Mouse (Mus musculus): ENCODE measurements at regions not wholly inside any gene's neighbourhood (a gene's known extent, or its start where the extent isn't known, plus 50 kb on each side); places are given as distances from the start of the nearest gene placed in this dataset.

DNA sequence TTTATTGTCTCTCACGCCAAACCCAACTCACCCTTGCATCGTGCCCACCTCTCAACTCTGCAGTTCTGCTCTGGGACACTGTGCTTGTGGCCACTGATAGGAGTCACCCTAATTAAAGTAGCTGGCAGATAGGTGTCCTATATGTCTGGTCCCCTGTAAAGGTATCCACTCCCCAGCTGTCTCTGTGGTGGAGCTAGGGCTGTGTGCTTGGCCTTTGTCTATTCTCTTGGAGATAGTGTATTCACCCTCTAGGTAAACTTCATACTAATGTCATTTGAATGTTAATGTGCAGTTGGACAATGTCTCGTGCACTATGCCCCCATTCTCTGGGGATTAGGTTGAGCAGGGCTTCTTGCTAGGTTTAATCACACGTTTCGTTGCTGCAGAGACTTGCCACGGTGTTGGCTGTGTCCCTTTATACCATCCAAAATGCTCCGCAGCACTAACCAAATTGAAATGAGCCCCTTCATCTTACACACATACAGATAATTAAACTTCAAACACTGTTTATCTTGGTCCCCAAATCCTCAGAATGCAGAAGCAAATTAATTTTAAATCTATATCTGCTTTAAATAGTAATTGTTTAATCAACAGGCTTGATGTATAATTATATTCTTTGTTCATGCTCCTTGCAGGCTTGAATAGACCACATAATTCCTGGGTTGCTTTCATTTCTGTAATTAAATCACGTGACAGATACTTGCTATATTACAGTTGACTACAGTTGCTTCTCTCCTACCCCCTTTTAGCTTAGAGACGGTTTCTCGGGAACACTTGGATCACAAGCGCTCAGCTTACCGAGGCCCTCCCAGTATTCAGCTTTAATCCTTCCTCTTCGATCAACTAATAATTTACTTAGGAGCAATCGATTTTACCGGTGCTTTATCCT lies 453.0 kb upstream of the Slc30a5 start:
- DNase-seq, result peak; percentile 18

DNA sequence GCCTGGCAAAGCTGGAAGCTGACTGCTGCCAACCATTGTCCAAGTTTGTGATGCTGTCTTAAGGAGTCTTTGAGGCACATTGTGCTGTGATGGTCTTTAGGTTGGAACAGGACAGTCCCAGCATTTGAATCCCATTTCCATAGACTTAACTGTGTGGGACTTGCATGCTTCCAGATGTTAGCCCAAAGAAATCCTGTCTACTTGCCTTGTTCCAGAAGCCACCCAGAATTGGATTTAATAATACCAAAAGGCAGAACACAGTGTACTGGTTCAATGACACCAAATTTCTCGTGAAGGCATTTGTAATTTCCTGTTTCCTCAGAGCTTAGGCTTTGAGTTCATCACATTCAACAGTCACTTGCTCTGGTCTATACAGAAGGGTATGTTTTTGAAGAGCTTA lies 444.9 kb upstream of the Slc30a5 start:
- no peak for DNase-seq

DNA sequence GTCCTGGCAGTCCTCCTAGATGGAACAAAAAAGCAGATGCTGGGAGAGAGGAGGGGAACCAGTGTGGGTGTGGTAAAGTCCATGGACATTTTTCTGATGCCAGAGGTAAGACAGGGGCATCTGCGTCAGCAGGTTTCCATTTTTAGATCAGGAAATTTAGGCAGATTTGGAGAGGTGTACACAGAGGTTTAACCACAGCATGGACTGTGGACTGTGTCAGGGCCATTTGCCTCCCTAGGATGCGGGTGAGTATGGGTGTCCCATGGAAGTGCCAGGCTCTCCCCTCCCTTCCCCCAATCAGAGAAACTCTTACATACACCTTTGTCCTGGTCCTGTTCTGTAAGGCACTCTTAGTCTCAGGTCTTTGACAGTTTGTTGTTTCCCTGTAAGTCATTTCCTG lies 443.5 kb upstream of the Slc30a5 start:
- DNase-seq, result no peak

DNA sequence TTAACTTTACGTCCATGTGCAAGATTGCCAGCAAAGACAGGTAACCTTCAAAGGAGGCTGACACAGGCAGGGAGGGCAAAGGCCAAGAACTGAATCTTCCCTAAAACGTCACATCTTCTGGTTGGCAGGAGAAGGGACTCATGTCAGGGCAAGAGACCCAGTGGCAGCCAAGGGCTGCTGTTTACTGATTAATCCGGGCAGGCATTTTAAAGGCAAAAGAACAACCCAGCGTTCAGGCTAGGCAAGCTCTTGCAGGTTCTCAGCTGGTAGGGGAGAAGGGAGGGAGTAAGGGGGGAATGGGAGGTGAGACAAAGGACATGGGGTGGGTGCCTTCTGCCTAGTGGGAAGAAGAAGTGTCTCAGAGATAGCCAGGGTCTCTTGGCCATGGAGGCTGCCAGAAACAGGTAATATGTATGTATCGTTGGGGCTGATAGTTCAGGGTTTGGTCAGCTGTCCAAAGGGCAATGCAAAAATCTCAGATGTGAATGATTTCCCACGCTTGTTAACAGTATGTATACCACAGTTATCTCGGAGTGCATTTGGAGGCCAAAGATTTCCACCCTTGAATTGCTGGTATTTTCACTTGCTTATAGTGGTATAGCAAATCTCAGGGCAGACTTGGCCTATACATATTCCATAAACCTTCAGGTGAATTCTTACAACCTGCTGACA lies 441.4 kb upstream of the Slc30a5 start:
- no peak for DNase-seq

DNA sequence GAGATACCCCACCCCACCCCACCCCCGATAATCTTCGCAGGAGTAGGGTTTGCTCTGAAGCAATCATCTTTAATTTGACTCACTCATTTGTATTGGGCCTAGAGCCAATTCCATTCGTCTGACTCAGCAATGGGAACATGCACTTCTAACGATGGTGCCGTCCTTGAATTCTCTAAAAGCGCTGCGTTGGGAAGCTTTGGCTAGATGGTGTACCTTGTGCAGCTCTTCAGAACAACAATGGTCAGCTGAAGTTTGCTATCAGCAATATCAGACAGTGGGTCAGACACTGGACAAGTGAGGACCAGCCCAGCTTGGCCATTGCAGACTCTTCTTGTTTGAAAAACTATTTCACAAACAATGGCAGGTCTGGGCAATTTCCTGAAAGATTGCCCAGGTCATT lies 440.1 kb upstream of the Slc30a5 start:
- no peak for DNase-seq

DNA sequence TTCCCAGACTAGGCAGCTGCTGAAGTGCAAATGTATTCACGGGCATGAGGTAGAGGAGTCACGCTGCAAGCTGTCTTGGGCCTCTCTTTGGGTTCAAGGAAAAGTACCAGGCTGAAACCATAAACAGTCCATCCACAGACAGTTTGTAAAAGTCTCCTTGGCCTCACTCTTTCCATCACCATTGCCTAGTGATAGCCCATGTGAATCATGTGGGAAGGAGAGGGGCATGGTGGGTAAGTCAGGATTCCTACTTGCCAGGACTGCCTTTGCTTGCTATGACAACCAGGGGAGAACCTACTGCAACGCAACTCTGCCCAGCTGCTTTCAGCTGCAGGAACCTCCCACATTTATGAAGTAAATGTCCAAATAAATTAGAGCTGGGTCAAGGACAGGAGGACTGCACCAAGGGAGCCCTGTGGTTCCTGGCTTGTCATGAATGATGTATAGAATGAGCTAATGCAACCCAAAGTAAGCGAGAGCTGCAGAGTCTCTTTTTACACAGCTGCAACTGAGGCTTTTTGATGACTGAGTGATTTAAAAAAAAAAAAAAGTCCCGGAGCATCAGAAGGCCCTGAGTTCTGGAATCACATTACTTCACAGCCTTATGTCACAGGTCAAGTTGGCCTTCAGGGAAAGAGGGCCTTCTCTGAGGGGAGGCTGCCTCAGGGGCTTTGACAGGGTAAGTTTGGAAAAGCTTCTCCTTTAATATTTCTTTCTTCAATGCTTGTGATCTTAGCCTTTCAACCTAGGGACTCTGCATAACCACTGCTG lies 420.7 kb upstream of the Slc30a5 start:
- DNase-seq, result no peak

DNA sequence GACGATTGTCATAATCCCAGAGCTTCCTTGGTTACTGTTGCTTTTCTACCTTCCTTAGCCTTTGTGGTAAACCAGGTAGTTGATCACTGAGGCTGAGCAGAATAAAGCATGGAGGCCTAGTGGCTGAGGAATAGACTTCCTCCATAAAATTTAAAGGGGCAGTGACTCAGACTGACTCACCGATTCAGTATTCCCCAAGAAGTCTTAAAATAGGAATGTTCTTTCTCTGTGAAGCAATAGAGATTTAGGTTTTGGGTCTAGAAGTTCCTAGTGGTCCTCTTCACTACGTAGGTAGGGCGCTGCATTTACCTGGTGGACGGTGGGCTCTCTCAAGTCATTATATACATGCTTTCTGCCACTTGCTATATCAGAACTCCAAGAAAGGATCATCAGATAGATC lies 416.1 kb upstream of the Slc30a5 start:
- DNase-seq, result no peak

DNA sequence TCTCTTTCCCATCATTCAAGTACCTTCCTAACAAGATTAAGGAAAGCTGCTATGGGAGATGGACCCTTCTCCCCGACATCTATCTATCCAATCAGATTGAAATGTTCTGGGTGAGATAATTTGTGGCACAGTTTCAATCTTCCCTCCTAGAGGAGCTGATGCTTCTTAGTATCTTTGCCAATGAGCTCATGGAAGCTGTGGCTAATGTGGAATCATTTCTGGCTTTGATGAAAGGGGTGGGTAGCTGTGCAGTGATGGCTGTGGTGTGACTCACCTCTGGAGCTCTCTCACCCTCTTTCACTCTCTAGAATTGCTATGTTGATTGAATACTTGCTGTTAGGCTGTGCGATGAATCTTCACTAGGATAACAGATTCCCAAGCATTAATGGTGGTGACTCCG lies 411.1 kb upstream of the Slc30a5 start:
- DNase-seq, result no peak

DNA sequence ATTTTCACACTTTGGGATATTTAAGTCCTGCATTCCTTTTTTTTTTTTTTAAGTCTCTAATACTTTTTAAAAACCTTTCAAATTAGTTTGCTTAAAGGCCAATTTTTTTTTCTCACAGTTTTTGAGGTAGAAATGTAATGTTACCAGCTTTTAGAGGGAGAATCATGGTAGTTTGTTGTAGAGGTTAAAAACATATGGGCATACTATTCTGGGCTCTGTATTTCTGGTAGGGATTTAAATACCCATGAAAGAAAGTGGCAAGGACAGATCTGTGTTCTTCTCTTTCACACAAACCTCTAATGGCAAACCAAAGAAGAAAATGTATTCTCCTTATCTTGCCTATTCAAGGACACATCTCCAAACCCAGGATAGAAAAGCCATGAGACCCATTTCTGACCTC lies 405.6 kb upstream of the Slc30a5 start:
- DNase-seq, result no peak

DNA sequence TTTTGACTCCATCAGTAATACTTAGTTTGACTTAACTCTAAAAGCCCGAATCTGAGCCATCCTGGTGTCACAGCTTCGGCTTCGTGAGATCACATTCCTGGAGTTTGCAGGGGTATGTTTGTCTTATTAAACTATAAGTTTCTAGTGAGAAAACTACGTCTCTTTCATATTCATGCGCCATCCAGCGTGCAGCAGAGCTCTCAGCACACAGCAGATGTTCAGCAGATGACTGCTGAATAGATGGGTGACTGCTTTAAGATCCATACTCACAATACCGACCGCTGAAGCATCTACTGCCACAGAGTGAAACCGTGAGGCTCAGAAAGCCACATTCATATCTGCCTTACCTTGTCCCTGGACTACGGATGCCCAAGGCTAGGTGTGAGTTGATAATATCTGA lies 403.8 kb upstream of the Slc30a5 start:
- no peak for DNase-seq

DNA sequence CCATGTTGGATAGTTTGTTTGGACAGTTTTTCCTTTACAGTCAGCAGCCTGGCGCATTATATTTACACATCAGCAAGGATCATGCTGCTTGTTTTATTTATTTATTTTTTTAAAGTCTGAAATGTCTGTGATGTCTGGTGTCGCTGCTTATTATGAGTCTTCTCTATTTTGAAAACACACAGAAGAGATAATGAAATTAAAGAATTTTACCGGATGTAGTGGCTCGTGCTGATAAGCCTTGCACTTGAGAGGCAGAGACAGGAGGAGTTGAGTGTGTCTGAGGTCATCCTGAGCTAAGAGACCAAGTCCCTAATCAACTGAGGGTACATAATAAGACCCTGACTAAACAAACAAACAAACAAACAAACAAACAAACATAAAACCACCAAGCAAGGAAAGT lies 402.6 kb upstream of the Slc30a5 start:
- DNase-seq, result no peak

DNA sequence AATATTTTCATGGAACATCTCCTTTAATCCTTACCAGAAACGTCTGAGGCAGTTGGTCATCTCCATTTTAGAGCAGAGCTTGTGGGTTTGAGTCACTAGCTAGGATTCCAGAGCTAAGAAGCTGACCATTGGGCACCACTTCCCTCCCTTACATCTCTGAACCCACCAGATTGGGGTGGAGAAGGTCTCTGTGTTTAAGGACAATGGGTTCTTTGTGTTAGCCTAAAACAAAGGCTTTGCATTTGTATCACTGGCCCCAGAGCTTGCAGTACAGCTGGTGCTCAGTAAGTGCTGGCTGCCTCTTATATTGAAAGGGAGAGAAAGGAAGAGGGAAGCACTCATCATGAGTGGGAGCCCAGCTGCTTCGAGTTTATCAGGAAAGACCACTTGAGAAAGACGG lies 401.9 kb upstream of the Slc30a5 start:
- DNase-seq, result peak; percentile 80

DNA sequence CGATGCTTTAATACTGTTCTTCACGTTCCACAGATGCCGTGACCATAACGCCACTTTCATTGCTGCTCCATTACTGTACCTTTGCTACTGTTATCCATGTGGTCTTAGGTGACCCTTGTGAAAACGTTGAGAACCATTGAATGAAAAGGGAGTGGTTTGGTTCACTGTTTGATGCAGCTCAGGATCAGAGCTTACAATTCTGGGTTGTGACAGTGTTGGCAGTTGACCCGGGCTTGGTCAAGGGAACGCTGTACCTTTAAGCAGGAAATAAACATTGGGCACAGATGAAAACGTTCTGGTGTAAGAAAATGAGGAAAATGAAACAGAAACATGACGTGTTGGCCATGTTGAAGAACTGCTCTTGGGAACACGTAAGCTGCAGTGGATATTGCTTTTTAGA lies 401.3 kb upstream of the Slc30a5 start:
- no peak for DNase-seq

DNA sequence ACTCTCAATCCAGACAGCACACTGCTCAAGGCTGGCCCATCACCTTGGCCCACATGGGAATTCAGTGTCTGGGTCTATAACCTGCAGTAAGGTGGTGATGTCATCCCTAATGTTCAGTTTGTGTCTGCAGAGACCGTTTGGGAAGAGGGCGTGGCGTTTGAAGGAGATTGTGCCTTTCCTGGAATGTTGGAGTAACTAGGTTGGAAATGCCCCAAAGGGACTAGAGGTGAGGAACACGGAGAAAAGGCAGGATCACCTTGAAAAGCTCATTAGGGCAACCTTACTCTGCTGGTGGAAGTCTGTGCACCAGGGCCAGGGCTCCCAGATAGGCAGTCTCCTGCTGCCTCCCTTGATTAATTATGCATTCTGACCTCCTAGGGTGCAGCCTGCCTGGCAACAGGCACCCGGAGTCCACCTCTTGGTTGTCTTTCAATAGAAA lies 400.6 kb upstream of the Slc30a5 start:
- no peak for DNase-seq

DNA sequence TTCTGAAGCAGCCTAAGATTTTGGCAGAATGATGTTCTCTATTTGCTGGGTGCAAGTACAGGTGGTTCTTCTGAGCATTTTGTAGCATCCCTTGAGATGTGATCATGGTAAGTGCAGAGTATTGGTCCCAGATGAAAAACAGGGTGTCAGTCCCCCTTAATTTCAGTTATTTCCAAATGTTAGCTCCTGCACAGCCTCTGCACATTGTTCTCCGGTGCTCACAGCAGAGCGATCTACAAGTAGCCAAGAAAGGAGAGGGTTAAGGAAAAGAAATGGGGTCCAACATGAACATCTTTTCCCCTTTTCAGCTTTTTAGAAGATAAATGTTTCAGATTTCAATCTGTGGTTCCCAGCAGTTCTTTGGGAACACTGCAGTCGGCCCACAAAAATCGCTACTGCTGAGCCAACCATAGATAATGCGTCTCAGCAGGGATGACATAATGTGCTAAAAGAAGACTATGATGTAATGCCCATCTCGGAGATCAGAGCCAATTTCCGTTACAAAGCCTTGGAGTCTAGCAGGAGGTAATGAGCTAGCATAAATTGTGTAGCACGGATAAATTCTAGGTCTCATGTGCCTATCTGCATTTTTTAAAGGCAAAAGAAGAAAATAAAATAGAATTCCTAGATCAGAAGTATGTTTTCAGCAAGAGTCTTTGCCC lies 400.1 kb upstream of the Slc30a5 start:
- peak; percentile 94 for DNase-seq

DNA sequence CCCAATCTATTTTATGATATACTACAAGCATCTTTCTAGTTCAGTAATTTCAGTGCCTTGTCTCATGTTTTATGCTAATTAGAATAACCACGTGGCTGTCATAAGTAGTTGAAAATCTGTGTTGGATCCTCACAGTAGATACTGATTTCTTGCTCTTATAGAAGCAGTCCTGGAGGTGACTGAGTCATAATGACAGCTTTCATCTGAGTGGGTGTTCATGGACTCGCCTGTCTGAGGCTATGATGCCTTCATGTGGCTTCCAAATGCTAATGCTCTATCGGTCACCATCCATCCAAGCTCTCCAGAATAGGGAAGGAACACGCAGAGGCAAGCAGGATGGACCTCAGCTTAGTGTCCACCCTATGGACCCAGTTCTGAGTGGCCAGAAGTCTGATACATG lies 396.6 kb upstream of the Slc30a5 start:
- no peak for DNase-seq

DNA sequence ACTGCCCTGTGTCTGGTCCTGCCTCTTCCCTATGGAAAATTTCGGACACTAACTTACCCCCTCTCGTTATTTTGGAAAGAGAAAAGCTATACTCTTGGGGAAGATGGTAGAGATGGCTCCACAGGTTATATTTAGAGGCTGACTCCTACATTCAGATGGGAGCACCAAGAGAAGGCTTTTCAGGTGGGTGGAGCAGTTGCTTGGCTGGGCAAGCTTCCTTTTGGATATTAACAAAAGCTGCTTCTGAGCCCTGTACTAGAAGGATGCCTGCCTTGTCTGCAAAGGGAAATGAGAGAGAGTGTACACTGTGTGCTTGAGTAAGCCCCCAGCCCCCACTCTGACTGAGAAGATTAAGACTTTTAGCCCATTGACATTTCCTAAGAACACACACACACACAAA lies 392.1 kb upstream of the Slc30a5 start:
- no peak for DNase-seq

DNA sequence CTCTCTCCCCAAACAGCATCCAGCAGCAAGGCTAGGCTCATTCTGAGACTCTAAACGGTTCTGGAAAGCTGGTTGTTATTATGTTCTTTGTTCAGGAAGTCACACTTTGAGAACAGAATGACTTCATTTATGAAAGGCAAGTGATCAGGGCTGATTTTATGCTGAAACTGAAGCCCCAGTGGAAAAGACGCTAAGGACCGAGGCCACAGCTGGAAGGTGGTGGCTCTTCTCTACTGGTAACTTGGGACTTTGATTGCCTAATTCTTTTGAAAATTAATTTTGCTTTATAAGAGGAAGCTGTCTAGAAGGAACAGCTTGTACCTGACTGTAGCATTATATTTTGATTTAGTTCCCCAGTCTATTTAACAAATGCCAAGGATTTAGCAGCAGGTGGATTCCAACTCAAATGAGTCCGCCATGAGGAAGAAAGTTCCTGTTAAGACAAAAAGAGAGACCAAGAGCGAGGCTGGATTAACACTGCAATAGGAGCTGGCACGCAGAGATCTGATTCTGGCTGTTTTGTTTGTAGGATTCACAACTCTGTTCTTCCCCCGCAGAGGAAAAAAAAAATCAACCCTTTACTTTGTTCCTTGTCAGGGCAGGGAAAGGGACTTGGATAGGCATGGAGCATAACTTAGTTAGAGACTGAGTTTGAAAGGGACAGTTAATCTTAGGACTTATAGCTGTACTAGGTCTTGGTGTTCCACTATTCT lies 388.3 kb upstream of the Slc30a5 start:
- DNase-seq, result no peak

DNA sequence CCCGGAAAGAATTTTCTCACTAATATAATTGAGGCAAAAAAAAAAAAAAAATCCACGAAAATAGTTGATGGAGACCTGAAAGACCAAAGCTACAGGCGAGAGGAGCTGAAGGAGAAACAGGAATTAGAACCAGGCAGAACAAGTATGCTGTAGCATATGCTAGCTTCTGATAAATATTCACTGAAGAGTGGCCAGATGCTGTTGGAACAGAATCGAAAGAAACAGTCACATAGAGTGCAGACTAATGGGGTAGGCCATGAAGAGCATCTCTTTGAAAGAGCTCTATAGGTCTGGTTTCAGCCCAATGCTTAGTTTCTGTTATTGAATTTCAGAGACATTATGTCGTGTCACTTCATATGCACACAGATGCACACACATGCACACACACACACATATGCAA lies 386.3 kb upstream of the Slc30a5 start:
- no peak for DNase-seq

DNA sequence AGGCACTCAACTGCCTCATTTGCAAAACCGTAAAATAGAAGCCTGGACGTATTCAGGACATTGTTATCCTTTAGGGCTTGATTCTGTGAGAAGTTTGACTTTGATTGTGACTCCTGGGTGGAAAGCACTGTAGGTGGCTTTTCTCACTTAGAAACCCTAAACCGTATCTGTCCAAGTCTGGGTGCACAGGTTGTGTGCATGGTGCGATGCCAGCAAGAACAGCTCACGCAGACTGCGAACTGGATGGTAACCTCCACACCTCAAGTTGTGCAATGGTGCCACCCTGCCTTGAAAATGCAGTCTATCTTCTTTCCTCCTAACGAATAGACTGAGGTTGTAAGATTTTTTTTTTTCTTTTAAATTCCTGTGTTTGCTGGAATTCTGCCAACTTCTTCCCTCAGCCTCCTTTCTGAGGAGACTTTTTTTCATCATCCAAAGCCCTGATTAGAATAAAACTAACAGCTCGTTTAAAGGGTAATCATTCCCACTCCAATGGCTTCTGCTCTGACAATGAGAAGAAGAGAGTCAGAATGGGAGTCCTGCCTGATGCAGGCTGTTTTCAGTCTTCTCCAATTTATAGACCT lies 383.8 kb upstream of the Slc30a5 start:
- DNase-seq, result peak; percentile 30

DNA sequence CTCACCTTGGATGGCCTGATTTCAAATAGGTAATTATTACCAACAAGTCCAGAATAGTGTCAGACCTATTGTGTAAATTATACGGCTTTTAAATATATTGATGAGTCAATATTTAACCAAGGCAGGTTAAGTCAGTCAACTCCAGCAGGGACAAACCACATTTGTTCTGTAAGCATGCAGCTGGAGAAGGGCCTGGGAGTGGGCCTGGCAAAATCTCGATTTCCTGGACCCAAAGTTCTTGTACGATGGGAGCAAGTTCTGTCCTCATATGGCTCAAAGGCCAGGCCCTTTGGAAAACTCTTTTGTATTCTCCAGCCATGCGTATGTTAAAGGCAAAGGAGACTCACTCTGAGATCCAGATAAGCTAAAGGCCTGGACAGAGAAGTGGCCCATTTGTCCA lies 383.2 kb upstream of the Slc30a5 start:
- DNase-seq, result no peak

DNA sequence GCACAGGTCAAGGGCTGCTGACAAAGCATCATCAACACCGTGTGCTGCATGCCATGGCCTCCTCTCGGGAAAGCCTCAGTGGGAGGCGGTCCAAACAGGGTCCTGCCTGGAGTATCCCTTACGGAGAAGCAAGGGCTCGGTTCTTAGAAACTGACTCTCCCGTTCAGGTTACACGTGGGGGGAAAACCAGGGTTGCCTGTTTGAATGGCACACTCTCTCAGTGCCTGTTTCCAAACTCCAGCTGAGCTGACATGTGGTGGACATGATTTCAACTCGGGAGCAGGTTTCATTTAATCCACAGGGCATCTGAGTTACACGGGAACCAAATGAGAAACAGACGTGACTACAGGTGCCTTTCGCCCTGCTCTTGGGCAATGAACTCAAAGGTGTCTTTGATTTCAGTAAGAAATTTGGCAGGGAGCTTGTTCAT lies 382.6 kb upstream of the Slc30a5 start:
- peak; percentile 26 for DNase-seq

Data from retina, postnatal 1 day (tissue).